Mouse (Mus musculus) embryonic facial prominence, embryonic 10.5 days (tissue): ENCODE measurements around the gene Ndufb3. TPM values are rescaled to one million over a fixed set of nuclear protein-coding genes. Genes with fewer than 3 reads are reported as not detected.
A peak's percentile ranks its signal among the peaks of the same experiment; 100 is the strongest.
"Not testable (repeated sequence)": the region's sequence is repeated elsewhere in the genome, so short reads cannot be mapped to it uniquely, and the experiment has no call there.

ENCODE experiments used
- DNase-seq: peaks from one replicate; pipeline ENCODE4 v3.0.0-alpha.2; 2017; ENCODE audit warnings: low spot score
- H3K27ac ChIP-seq: fragments of 300-500 bp; sonication (generic); replicated peaks from 2 replicates; pipeline ENCODE4 v1.5.1; 2016; ENCODE audit warnings: mild to moderate bottlenecking
- H3K27me3 ChIP-seq: fragments of 300-500 bp; sonication (generic); replicated peaks from 2 replicates; pipeline ENCODE4 v1.6.1; 2016; ENCODE audit warnings: low read depth, mild to moderate bottlenecking; ENCODE audit not compliant: poor library complexity, severe bottlenecking
- H3K36me3 ChIP-seq: fragments of 300-500 bp; sonication (generic); replicated peaks from 2 replicates; pipeline ENCODE4 v1.6.1; 2016; ENCODE audit warnings: mild to moderate bottlenecking, moderate library complexity
- H3K4me1 ChIP-seq: fragments of 300-500 bp; sonication (generic); 2 replicates; pipeline ENCODE4 v1.6.1; 2016
- H3K4me3 ChIP-seq: fragments of 300-500 bp; sonication (generic); 2 replicates; pipeline ENCODE4 v1.5.1; 2016; ENCODE audit warnings: mild to moderate bottlenecking, moderate library complexity
- H3K9me3 ChIP-seq: fragments of 300-500 bp; sonication (generic); 2 replicates; pipeline ENCODE4 v1.6.1; 2016; ENCODE audit warnings: mild to moderate bottlenecking
- WGBS: fragments of 180-500 bp; shearing (Covaris S2); methylation state at CpG from one replicate; pipeline ENCODE4 v1.1.7; 2016; 5-methylcytosine and 5-hydroxymethylcytosine counted together
- polyA plus RNA-seq: library from polyadenylated mRNA; unstranded; fragments of >200 nt; fragmentation: Nextera tagmentation; extraction: Ambion mirVana; gene quantifications from 2 replicates; pipeline ENCODE4 v1.2.1, GENCODE M21; 2016

Ndufb3 gene
- polyA plus RNA-seq, 1 experiment from 2014 or later: 135 TPM

DNA sequence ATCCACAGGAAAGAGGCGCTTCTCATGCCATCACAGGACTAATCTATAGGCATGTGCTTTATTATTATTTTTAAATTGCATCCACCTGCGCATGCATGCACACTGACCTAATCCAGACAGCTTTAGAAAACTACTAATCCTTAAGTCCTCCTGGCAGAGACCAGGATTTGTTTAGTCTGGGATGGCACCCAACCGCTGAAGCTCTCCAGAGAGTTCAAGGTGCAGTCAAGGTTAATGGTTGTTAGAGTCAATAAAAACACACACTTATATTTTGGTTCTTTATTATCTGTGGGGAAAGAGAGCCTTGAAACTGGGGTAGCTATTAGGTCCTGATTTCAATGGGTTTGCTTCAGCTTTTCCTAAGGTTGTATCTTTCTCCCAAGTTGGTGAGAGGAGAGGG is 35.1 kb downstream of the Ndufb3 start:
- no peak overlapping the region for H3K4me3 ChIP-seq
- WGBS: 82% methylated on average over 3 of the region's 3 CpGs
- H3K27me3 ChIP-seq: no peaks in the 10 kb centered on the region
- no peak for DNase-seq
- no peaks in the 10 kb centered on the region for H3K36me3 ChIP-seq
- H3K27ac ChIP-seq: no peak overlapping the region
- peaks cover 7% of the 10 kb centered on the region; the same call in 1 of the 2 replicates for H3K4me1 ChIP-seq
- no peaks in the 10 kb centered on the region for H3K9me3 ChIP-seq

DNA sequence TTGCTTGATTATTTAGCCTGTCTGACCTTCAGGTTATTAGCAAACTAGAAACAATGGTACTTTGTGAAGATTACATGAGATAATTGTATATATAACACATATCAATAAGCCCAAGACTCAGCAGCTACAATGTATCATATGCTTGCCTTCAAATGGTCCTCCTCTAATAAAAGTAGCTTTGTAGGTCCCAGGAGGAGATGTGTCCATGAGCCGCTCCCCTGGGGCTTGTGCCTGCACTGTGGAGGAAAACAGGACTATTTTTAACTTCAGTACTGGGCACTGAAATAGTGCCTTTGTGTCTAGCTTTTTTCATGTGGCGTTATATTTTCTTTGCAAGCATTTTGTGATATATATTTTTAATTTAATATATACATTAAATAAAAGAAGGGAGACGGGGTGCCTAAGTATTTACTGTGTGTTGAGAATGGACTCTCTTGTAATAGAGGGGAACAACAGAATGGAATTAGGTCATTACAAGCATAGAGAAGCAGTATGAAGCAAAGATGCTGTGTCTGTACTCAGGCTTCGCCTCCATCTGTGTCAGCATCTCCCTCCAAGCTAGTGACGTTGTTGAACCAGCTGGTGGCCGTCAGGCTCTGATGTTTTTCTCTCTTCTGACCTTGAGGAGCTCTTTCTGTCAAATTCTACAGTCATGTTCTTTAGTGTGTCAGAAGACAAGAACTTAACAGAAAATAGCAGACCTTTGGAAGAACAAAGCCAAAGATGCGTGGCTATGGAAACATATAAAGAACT is 36.0 kb downstream of the Ndufb3 start:
- Histone ChIP-seq H3K4me1 (peaks cover 7% of the 10 kb centered on the region; the same call in 1 of the 2 replicates), H3K36me3 (no peaks in the 10 kb centered on the region), H3K9me3 (no peaks in the 10 kb centered on the region), H3K4me3 (no peak overlapping the region), H3K27ac (no peak overlapping the region), H3K27me3 (no peaks in the 10 kb centered on the region)
- 67% methylated on average over 7 of the region's 7 CpGs for WGBS
- peak; percentile 13 for DNase-seq

DNA sequence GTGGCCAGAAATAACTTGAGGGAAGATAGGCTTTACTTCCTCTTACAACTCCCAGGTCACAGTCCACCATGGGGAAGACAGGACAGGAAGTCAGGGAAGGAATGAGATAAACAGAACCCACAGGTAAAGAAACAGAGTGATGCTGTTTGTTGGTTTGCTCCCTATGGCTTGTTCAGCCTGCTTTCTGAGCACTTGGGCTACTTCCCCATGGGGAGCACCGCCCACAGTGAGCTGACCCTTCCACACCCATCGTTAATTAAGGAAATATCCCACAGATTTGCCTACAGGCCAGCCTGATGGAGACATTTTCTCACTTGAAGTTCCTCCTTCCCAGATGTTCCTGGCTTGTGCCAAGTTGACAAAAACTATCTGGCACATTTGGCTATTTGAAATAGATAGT is 42.7 kb downstream of the Ndufb3 start:
- 86% methylated on average over 2 of the region's 2 CpGs for WGBS
- not testable (repeated sequence) for H3K36me3 ChIP-seq, H3K9me3 ChIP-seq, DNase-seq, H3K27me3 ChIP-seq, H3K27ac ChIP-seq, H3K4me1 ChIP-seq, H3K4me3 ChIP-seq

Other genes starting within 250 kb of the Ndufb3 start
- gene Bzw1, start 193.5 kb upstream of the Ndufb3 start, polyA plus RNA-seq: 444 and 446 TPM in 2 replicates
- gene Clk1, start 162.3 kb upstream of the Ndufb3 start, polyA plus RNA-seq: 139 and 160 TPM in 2 replicates
- 76.9 and 78.4 TPM in 2 replicates for gene Nif3l1, start 141.2 kb upstream of the Ndufb3 start, polyA plus RNA-seq
- 63.3 and 69.2 TPM in 2 replicates for gene Ppil3, start 140.9 kb upstream of the Ndufb3 start, polyA plus RNA-seq
- 52.3 and 54.8 TPM in 2 replicates for gene Orc2, start 81.3 kb upstream of the Ndufb3 start, polyA plus RNA-seq
- gene Fam126b, start 61 bp upstream of the Ndufb3 start, polyA plus RNA-seq: 5.7 and 6.3 TPM in 2 replicates
- gene Als2cr12, start 109.6 kb downstream of the Ndufb3 start, polyA plus RNA-seq: not detected in 2 replicates
- gene Cflar, start 125.1 kb downstream of the Ndufb3 start, polyA plus RNA-seq: 27.3 and 29.7 TPM in 2 replicates
- 13.1 TPM in 2 replicates for gene Casp8, start 209.0 kb downstream of the Ndufb3 start, polyA plus RNA-seq